Mouse (Mus musculus) MEL-GATA-1-ER (cell line): ENCODE results near the gene Tlr11.

Source experiments
- DNase-seq: peaks from one replicate; pipeline ENCODE4 v3.0.0-alpha.2; 2012; ENCODE audit warnings: low read depth; ENCODE audit errors: extremely low read depth

The Tlr11 gene

DNA sequence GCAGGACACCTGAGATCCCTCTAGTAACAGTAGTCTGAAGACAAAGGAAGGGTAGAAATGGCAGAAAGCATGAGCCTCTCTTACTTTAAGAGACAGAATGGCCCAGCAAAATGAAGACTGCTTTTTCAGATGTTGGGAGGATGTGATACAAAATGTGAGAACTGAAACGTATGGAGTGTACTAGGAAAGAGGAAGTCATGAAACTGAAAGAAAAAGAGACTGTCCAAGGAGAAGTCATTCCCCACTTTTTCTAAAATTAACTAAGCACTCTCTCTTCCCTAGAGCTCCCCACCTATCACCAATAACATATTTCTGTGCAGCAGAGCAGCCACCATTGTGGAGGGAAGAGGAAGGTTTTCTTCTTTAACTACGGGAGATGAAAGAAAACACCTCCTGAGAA, at the start of gene Tlr11:
Gene Tlr11, plus strand, starts transcription at position 322 of the 400 bp plus-strand sequence.
- no peak for DNase-seq

DNA sequence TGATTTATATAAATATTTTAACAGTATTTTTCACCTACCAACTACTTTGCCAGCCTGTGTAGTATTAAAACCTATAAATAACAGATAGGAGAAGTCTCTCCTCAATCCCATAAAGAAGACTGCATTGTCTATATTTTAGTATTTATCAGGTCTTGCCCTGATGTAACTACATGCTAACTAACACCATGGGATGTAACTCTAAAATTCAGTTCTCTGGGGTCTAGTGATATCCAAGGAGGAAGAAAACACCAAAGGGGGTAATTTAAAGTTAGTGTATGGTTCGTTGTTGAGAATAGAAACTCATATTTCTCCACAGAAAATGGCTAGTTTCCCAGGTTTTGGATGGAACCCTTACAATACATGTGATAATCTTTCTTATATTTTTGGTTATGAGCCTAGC, 31.1 kb upstream of the Tlr11 start, which contains the start of gene Olfr734:
Gene Olfr734, minus strand, starts transcription at position 101 of the 400 bp plus-strand sequence.
- DNase-seq: no peak

DNA sequence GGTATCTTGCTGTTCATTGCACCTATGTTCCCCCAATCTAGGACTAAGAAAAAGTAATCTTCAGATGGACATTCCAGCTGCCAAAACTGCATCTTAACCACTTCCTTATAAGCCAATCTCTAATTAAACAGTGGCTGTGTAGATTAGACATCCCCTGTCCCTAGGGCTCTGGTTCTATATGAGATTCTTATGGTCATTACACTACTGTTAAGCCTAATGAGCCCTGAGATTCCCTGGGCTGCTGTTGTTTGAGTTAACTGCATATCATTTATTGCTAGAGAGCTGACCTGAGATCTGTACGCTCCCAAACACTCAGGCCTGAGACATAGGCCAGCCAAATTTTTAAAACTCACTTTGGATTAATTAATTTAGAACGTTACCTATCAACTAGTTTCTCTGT, 8.9 kb upstream of the Tlr11 start, which contains the start of gene Olfr735:
Gene Olfr735, minus strand, starts transcription at position 77 of the 400 bp plus-strand sequence.
- DNase-seq: no peak

DNA sequence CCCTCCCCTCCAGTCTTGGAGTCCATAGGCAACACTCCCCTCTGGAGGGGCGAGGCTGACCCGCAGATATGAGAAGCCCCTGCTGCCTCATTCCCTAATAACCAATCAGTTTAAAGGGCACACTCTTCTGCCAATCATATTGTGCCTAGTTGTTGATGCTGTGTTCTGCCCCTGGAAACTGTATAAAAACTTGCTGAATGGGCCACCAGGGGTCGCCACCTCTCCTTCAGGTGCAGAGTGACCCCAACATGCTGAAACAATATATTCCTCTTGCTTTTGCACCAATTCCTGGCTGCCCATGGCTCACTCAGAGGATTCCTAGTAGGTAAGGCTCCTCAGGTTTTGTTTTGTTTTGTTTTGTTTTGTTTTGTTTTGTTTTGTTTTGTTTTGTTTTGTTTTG, 5.3 kb upstream of the Tlr11 start:
- peak; percentile 6 for DNase-seq

DNA sequence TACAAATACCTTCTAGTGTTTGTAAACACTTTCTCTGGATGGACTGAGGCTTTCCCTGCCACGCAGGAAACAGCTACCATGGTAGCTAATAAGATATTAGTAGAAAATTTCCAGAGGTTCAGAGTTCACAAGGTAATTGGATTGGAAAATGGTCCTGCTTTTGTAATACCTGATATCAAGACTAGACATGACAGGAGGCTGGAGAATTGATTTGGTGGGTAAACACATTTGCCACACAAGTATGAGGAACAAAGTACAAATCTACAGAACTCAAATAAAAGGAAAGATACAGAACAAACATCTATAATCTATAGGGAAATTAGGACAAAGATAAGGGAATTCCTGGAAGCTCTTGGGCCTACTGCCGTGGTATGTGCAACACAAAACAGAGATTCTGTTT, 989 bp upstream of the Tlr11 start:
- DNase-seq: no peak

DNA sequence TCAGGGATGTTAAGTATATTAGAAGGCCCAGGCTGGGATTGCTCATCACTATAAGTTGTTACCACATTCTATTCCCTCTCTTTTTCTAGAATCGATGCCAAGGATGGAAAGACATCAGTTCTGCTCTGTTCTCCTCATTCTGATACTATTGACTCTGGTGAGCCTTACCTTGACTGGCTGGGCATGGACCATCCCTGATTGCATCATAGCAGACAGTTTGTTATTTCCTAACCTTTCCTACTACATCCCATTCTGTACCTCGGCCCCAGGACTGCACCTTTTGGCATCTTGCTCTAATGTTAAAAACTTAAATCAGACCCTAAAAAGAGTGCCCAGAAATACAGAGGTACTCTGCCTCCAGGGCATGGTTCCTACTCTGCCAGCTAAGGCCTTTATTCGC, 2.8 kb downstream of the Tlr11 start:
- no peak for DNase-seq

DNA sequence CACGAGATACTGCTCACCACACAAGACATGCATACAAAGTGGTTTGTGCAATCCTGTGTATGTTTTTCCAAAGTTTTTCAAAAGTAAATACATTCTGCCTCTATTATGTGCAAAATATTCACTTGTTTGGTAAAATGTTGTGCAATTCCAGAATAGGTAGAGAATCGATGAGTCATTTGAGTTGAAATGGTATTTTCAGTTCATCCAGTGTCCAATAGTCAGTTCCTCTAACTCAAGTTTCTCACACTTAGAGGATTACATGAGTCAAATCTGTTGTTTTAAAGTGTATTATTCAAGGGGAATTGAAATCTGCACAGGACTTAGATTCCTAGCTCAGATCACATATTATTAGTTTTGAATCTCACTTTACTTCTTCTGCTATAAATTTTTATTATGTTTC, 5.8 kb downstream of the Tlr11 start:
- no peak for DNase-seq

DNA sequence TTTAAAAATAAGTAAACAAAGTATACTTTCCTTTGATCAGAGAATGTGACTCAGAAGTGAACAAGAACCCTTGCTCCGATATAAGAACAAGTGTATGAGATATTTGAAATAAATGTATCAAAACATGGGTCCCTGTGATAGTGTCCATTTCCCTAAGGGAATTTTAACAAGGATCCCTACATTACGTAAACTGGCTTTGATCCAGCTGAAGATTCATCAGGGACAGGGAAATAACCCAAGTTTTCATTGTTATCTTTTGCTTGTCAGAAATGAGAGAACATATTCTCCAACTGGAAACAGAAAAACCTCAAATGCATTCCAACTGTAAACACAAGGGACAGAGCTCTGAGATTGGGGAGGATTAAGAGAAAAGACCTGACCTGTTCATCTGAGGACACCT, 23.1 kb downstream of the Tlr11 start, which contains the start of gene Olfr736:
Gene Olfr736, plus strand, starts transcription at position 301 of the 400 bp plus-strand sequence.
- DNase-seq: no peak

DNA sequence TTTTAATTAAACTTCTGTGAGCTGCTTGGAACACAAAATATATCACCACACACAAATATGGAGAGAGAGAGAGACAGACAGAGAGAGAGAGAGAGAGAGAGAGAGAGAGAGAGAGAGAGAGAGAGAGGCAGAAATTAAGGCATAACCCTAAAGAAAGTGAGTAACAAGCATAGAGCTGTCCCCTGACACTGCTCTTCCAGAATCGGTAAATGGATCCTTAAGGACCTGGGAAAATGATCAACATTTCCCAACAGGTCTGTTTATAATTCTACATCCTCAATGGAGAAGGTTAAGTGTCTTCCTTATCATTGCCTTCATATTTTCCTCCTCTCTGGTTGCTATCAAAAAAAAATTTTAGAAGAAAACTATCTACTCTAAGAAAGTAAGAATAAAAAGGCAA, 49.6 kb downstream of the Tlr11 start, which contains the start of gene Olfr738:
Gene Olfr738, plus strand, starts transcription at position 301 of the 400 bp plus-strand sequence.
- no peak for DNase-seq
